Mouse (Mus musculus) right cerebral cortex, adult 18-20 months (tissue): ENCODE results near the gene Arhgap23.

Experiments
- DNase-seq: peaks from one replicate; pipeline ENCODE4 v3.0.0; 2022; ENCODE audit warnings: mixed read lengths

The Arhgap23 gene

GRCm38 (mm10) chr11:97534442-97535307 is 119.3 kb downstream of the Arhgap23 start:
- DNase-seq: peak; percentile 79

GRCm38 (mm10) chr11:97535308-97535630 is 119.9 kb downstream of the Arhgap23 start:
- DNase-seq: no peak

GRCm38 (mm10) chr11:97535660-97536059 is 120.3 kb downstream of the Arhgap23 start:
- no peak for DNase-seq

- DNase-seq: no peak
Observed at GRCm38 (mm10) chr11:97536083-97536747, 120.9 kb downstream of the Arhgap23 start.

GRCm38 (mm10) chr11:97536835-97537579 is 121.7 kb downstream of the Arhgap23 start:
- peak; percentile 56 for DNase-seq

- no peak for DNase-seq
Observed at GRCm38 (mm10) chr11:97537580-97538089, 122.3 kb downstream of the Arhgap23 start.

GRCm38 (mm10) chr11:97539622-97540021 is 124.3 kb downstream of the Arhgap23 start:
- DNase-seq: no peak

- DNase-seq: no peak
Observed at GRCm38 (mm10) chr11:97540136-97540535, 124.8 kb downstream of the Arhgap23 start.

- DNase-seq: no peak
Observed at GRCm38 (mm10) chr11:97540604-97541003, 125.3 kb downstream of the Arhgap23 start.

- DNase-seq: no peak
Observed at GRCm38 (mm10) chr11:97542171-97543150, 127.1 kb downstream of the Arhgap23 start.

GRCm38 (mm10) chr11:97543181-97543733 is 127.9 kb downstream of the Arhgap23 start:
- peak; percentile 70 for DNase-seq

- no peak for DNase-seq
Observed at GRCm38 (mm10) chr11:97543883-97544282, 128.6 kb downstream of the Arhgap23 start.

- DNase-seq: no peak
Observed at GRCm38 (mm10) chr11:97545808-97546560, 130.7 kb downstream of the Arhgap23 start.

GRCm38 (mm10) chr11:97546804-97547411 is 131.6 kb downstream of the Arhgap23 start:
- DNase-seq: no peak

- no peak for DNase-seq
Observed at GRCm38 (mm10) chr11:97547957-97548706, 132.8 kb downstream of the Arhgap23 start.

GRCm38 (mm10) chr11:97548757-97549156 is 133.4 kb downstream of the Arhgap23 start:
- DNase-seq: no peak
